Mouse (Mus musculus) brain, embryonic 14.5 days (tissue): ENCODE data around the gene Gng10.

ENCODE experiments used
- CTCF ChIP-seq: fragments of 200-500 bp; IDR thresholded peaks from 2 replicates; pipeline ENCODE4 v1.5.1; 2012; ENCODE audit warnings: inconsistent platforms, mild to moderate bottlenecking, moderate library complexity, borderline replicate concordance; ENCODE audit not compliant: insufficient read depth, insufficient read length; ENCODE audit errors: extremely low read depth
- POLR2A ChIP-seq: fragments of 200-500 bp; IDR thresholded peaks from 2 replicates; pipeline ENCODE4 v1.6.1; 2012; ENCODE audit warnings: mild to moderate bottlenecking, inconsistent platforms, borderline replicate concordance; ENCODE audit not compliant: poor library complexity, insufficient read depth, insufficient read length, severe bottlenecking; ENCODE audit errors: extremely low read depth

DNA sequence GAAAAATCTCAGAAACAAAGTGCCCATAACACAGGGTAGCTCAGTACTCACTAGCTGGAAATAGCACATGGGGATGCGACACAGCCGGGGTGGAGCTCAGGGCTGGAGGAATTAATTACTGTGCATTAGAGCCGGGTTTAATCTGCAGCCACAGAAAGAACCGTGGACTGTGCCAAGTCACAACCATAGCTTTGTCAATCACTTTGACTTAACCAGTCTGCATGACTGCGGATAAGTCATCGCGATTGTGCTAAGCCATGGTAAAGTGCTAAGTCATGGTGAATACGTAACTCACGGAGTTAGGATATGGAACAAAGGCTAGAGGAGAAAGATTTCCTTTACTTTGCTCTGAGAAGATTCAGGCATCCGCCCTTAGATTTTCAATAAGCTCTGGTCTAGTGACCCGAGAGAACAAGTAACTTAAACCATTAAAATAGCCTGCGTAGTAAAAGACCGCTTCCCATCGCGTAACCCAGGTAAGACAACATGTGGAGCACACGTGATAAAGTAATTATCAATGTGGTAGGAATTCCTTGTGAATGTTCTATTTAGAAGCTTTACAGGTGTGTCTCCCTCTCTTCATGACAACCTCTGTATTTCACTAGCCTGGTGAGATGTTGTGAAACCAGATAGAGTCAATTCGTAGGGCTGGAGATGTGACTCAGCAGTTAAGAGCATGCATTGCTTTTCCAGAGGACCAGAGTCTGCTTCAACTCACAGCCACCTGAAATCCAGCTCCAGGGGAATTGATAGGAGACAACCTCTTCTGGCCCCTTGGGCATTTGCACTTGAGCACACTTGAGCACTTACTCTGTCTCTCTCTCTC is 44.1 kb upstream of the Gng10 start:
- TF ChIP-seq CTCF (no peak), POLR2A (no peak)
